ENCODE assay signal across 24 mouse cellular contexts in the genomic region with DNA sequence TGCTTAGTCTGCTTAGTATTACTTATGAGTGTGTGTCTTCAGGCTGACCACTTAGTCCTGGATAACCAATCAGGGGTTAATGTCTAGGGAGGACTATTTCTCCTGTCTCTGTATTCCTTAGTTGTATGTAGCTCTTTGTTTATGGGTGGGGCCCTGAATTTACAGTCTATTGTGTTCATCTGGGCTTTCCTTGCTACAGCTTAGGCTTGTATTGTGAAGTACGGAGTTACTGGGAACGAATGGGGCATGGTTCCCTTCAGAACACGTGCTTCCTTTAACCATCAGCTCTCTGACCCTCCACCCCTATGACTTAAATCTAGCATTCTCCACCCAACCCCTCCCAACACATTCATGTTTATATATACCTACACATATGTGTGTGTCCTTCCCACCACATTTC.
DNase-seq lines count a peak whose midpoint lies in the region; ATAC-seq lines count a peak whose summit lies in the region.
"Had no signal": no experiment of that assay in that cellular context is flagged by ENCODE, and none has a peak within 500 bp of the region (broad histone marks: within the 10 kb centered on the region; RNA-seq: fewer than 3 reads in every experiment).

No protein-coding gene starts in this region.

- no peaks in the 10 kb centered on the region for H3K36me3 ChIP-seq in kidney, embryonic 16.5 days (ENCODE audit: insufficient read depth, low read length)
- no peaks in the 10 kb centered on the region for H3K36me3 ChIP-seq in lung, embryonic 15.5 days
- H3K36me3 ChIP-seq in liver, embryonic 13.5 days = no peaks in the 10 kb centered on the region
- H3K36me3 ChIP-seq: forebrain, embryonic 12.5 days; heart, embryonic 15.5 days; intestine, embryonic 15.5 days; limb, embryonic 10.5 days; limb, embryonic 15.5 days; midbrain, embryonic 12.5 days; neural tube, embryonic 13.5 days had no signal

- no peaks in the 10 kb centered on the region for H3K27me3 ChIP-seq in kidney, embryonic 16.5 days (ENCODE audit: insufficient read depth, low read length)
- no peaks in the 10 kb centered on the region for H3K27me3 ChIP-seq in lung, embryonic 15.5 days
- H3K27me3 ChIP-seq in liver, embryonic 13.5 days = no peaks in the 10 kb centered on the region
- H3K27me3 ChIP-seq: forebrain, embryonic 12.5 days; heart, embryonic 15.5 days; intestine, embryonic 15.5 days; limb, embryonic 15.5 days; midbrain, embryonic 12.5 days; neural tube, embryonic 13.5 days had no signal

- DNase-seq in kidney, postnatal 4 days = no peak
- no peak for DNase-seq in lung, postnatal 4 days
- DNase-seq in ZHBTc4 (ENCODE audit: low read depth, low spot score) (peak; percentile 8), MN1 (ENCODE audit: low spot score) (no peak)
- DNase-seq in liver, embryonic 13.5 days = no peak
- no peak for DNase-seq in cerebellum, postnatal 4 days (ENCODE audit: low spot score in 2 of 2)
- DNase-seq: adrenal gland, postnatal 25 days; cerebellum, adult 18-20 months; cerebellum, postnatal 10 days; gastrocnemius, postnatal 10 days; kidney, adult 8-10 months; kidney, postnatal 36 days; thymus, adult 2 months; thymus, postnatal 36 days had no signal

- WGBS in kidney, embryonic 16.5 days = 52% methylated on average over 3 of the region's 3 CpGs
- WGBS in lung, embryonic 15.5 days = 47% methylated on average over 3 of the region's 3 CpGs
- WGBS in liver, embryonic 13.5 days (ENCODE audit: insufficient replicate concordance) = 57% methylated on average over 3 of the region's 3 CpGs

- H3K4me3 ChIP-seq in kidney, embryonic 16.5 days (ENCODE audit: low read length) = no peak overlapping the region
- H3K4me3 ChIP-seq in lung, embryonic 15.5 days = no peak overlapping the region
- no peak overlapping the region for H3K4me3 ChIP-seq in liver, embryonic 13.5 days (replicated peaks)
- H3K4me3 ChIP-seq: forebrain, embryonic 12.5 days; heart, embryonic 15.5 days; intestine, embryonic 15.5 days; limb, embryonic 10.5 days; limb, embryonic 15.5 days; midbrain, embryonic 12.5 days; neural tube, embryonic 13.5 days had no signal

- ATAC-seq in kidney, embryonic 16.5 days (ENCODE audit: low FRiP score, low TSS enrichment) = 0 out of 2 replicates have a peak, but pooled peaks have one; percentile 27
- ATAC-seq in lung, embryonic 15.5 days (ENCODE audit: borderline replicate concordance, extremely low read depth, low FRiP score, low TSS enrichment) = peak; percentile 33; the same call in 1 of the 2 replicates
- no peak for ATAC-seq in liver, embryonic 13.5 days (ENCODE audit: low read depth)
- ATAC-seq: hindbrain, postnatal 0 days; intestine, embryonic 15.5 days had no signal

- H3K27ac ChIP-seq in kidney, embryonic 16.5 days (ENCODE audit: low read length) = peak overlapping the region; percentile 13; the same call in 1 of the 2 replicates
- peak overlapping the region; percentile 37; the same call in 1 of the 2 replicates for H3K27ac ChIP-seq in lung, embryonic 15.5 days
- peak overlapping the region; percentile 48 for H3K27ac ChIP-seq in liver, embryonic 13.5 days
- H3K27ac ChIP-seq: forebrain, embryonic 12.5 days; hindbrain, postnatal 0 days; intestine, embryonic 15.5 days; limb, embryonic 10.5 days; limb, embryonic 15.5 days; midbrain, embryonic 12.5 days; neural tube, embryonic 13.5 days had no signal

- H3K9me3 ChIP-seq in kidney, embryonic 16.5 days (ENCODE audit: low read length) = 0 out of 2 replicates have a peak, but pooled peaks cover 6% of the 10 kb centered on the region
- no peaks in the 10 kb centered on the region for H3K9me3 ChIP-seq in lung, embryonic 15.5 days
- H3K9me3 ChIP-seq in liver, embryonic 13.5 days (replicated peaks) = no peaks in the 10 kb centered on the region
- H3K9me3 ChIP-seq: forebrain, embryonic 12.5 days; heart, embryonic 15.5 days; intestine, embryonic 15.5 days; limb, embryonic 10.5 days; limb, embryonic 15.5 days; midbrain, embryonic 12.5 days; neural tube, embryonic 13.5 days had no signal

- peaks cover 4% of the 10 kb centered on the region for H3K4me1 ChIP-seq in kidney, embryonic 16.5 days (ENCODE audit: insufficient read depth, low read length)
- H3K4me1 ChIP-seq in lung, embryonic 15.5 days = peaks cover 21% of the 10 kb centered on the region
- peaks cover 25% of the 10 kb centered on the region for H3K4me1 ChIP-seq in liver, embryonic 13.5 days (replicated peaks)
- H3K4me1 ChIP-seq: forebrain, embryonic 12.5 days; midbrain, embryonic 12.5 days; neural tube, embryonic 13.5 days had no signal

- H3K4me2 ChIP-seq in kidney, embryonic 16.5 days (replicated peaks; ENCODE audit: low read depth, low read length) = no peak overlapping the region
- H3K4me2 ChIP-seq in lung, embryonic 15.5 days = no peak overlapping the region
- no peak overlapping the region for H3K4me2 ChIP-seq in liver, embryonic 13.5 days
- H3K4me2 ChIP-seq: forebrain, embryonic 12.5 days; intestine, embryonic 15.5 days; limb, embryonic 15.5 days; midbrain, embryonic 12.5 days; neural tube, embryonic 13.5 days had no signal

- no peak overlapping the region for H3K9ac ChIP-seq in kidney, embryonic 16.5 days (replicated peaks; ENCODE audit: low read length)
- no peak overlapping the region for H3K9ac ChIP-seq in lung, embryonic 15.5 days
- H3K9ac ChIP-seq in liver, embryonic 13.5 days = 0 out of 2 replicates have a peak overlapping the region, but pooled peaks have one; percentile 19
- H3K9ac ChIP-seq: forebrain, embryonic 12.5 days; heart, embryonic 15.5 days; intestine, embryonic 15.5 days; limb, embryonic 15.5 days; midbrain, embryonic 12.5 days; neural tube, embryonic 13.5 days had no signal
